Mouse (Mus musculus): ENCODE measurements around the gene Kcnc2. TPM values are rescaled to one million over a fixed set of nuclear protein-coding genes. Genes with fewer than 3 reads are reported as not detected.

Kcnc2 gene
- polyA plus RNA-seq, 1 experiment from 2014 or later = 1.3 TPM

- Histone ChIP-seq H3K4me3 (no peak overlapping the region), H3K27ac (ENCODE audit: poor library complexity, severe bottlenecking) (no peak overlapping the region), H3K9ac (no peak overlapping the region), H3K36me3 (no peaks in the 10 kb centered on the region), H3K9me3 (replicated peaks) (no peaks in the 10 kb centered on the region), H3K4me1 (replicated peaks) (no peaks in the 10 kb centered on the region), H3K27me3 (replicated peaks) (no peaks in the 10 kb centered on the region), H3K4me2 (no peak overlapping the region)
- 73% methylated on average over 11 of the region's 11 CpGs for WGBS
- ATAC-seq (ENCODE audit: insufficient number of reproducible peaks, low FRiP score) = no peak
Observed at GRCm38 (mm10) chr10:112484387-112485105, 213.6 kb downstream of the Kcnc2 start.

GRCm38 (mm10) chr10:112485819-112486218 is 214.9 kb downstream of the Kcnc2 start:
- ATAC-seq (ENCODE audit: insufficient number of reproducible peaks, low FRiP score) = no peak
- Histone ChIP-seq H3K4me2 (no peak overlapping the region), H3K9ac (no peak overlapping the region), H3K4me1 (replicated peaks) (no peaks in the 10 kb centered on the region), H3K27me3 (replicated peaks) (no peaks in the 10 kb centered on the region), H3K9me3 (replicated peaks) (no peaks in the 10 kb centered on the region), H3K4me3 (no peak overlapping the region), H3K27ac (ENCODE audit: poor library complexity, severe bottlenecking) (no peak overlapping the region), H3K36me3 (no peaks in the 10 kb centered on the region)

GRCm38 (mm10) chr10:112488751-112489150 is 217.8 kb downstream of the Kcnc2 start:
- Histone ChIP-seq H3K27me3 (replicated peaks) (no peaks in the 10 kb centered on the region), H3K4me2 (no peak overlapping the region), H3K36me3 (no peaks in the 10 kb centered on the region), H3K4me1 (replicated peaks) (no peaks in the 10 kb centered on the region), H3K4me3 (no peak overlapping the region), H3K9ac (no peak overlapping the region), H3K9me3 (replicated peaks) (no peaks in the 10 kb centered on the region; the same call in 1 of the 2 replicates), H3K27ac (ENCODE audit: poor library complexity, severe bottlenecking) (no peak overlapping the region)
- 71% methylated on average over 4 of the region's 4 CpGs for WGBS
- no peak for ATAC-seq (ENCODE audit: insufficient number of reproducible peaks, low FRiP score)

Other genes with a start within 250 kb of the Kcnc2 start
- not detected in 2 replicates for gene Glipr1l1, start 210.9 kb upstream of the Kcnc2 start, polyA plus RNA-seq (2016; fragmentation: Nextera tagmentation; extraction: Ambion mirVana)
- not detected in 2 replicates for gene Glipr1l2, start 187.8 kb upstream of the Kcnc2 start, polyA plus RNA-seq (2016; fragmentation: Nextera tagmentation; extraction: Ambion mirVana)
- gene Glipr1l3, start 110.8 kb upstream of the Kcnc2 start, polyA plus RNA-seq (2016; fragmentation: Nextera tagmentation; extraction: Ambion mirVana) = not detected in 2 replicates
- 0.19 and 0.21 TPM in 2 replicates for gene Caps2, start 107.5 kb upstream of the Kcnc2 start, polyA plus RNA-seq (2016; fragmentation: Nextera tagmentation; extraction: Ambion mirVana)